Mouse (Mus musculus): ENCODE results near the gene Ptprm. TPM values are rescaled to one million over a fixed set of nuclear protein-coding genes. Genes with fewer than 3 reads are reported as not detected.

Gene Ptprm
- polyA plus RNA-seq, 1 experiment from 2014 or later = 1.4 TPM

GRCm38 (mm10) chr17:66692941-66693675, 661.1 kb downstream of the Ptprm start:
- Histone ChIP-seq H3K4me2 (ENCODE audit: low read depth, low read length) (no peak overlapping the region), H3K4me1 (ENCODE audit: insufficient read depth) (no peaks in the 10 kb centered on the region), H3K36me3 (replicated peaks; ENCODE audit: insufficient read depth, low read length) (no peaks in the 10 kb centered on the region), H3K9ac (replicated peaks) (no peak overlapping the region), H3K27me3 (ENCODE audit: insufficient read depth, low read length) (no peaks in the 10 kb centered on the region), H3K27ac (ENCODE audit: low read depth) (no peak overlapping the region), H3K4me3 (ENCODE audit: low read depth, low read length) (no peak overlapping the region), H3K9me3 (ENCODE audit: low read length) (no peaks in the 10 kb centered on the region)
- no peak for DNase-seq
- TF ChIP-seq EP300 (IDR thresholded peaks at IDR 0.05; ENCODE audit: low read depth) (no peak), CTCF (IDR thresholded peaks at IDR 0.05; ENCODE audit: low read depth) (no peak)
- 88% methylated on average over 16 of the region's 16 CpGs for WGBS (ENCODE audit: insufficient replicate concordance)
- ATAC-seq = no peak

GRCm38 (mm10) chr17:66688179-66688578, 666.1 kb downstream of the Ptprm start:
- H3K9ac ChIP-seq (replicated peaks) = no peak overlapping the region
- TF ChIP-seq CTCF (IDR thresholded peaks at IDR 0.05; ENCODE audit: low read depth) = no peak
- TF ChIP-seq EP300 (IDR thresholded peaks at IDR 0.05; ENCODE audit: low read depth) = no peak
- H3K4me3 ChIP-seq (ENCODE audit: low read depth, low read length) = no peak overlapping the region
- 74% methylated on average over 9 of the region's 9 CpGs for WGBS (ENCODE audit: insufficient replicate concordance)
- no peaks in the 10 kb centered on the region for H3K4me1 ChIP-seq (ENCODE audit: insufficient read depth)
- no peak overlapping the region for H3K4me2 ChIP-seq (ENCODE audit: low read depth, low read length)
- H3K27me3 ChIP-seq (ENCODE audit: insufficient read depth, low read length) = no peaks in the 10 kb centered on the region
- DNase-seq (no peak), ATAC-seq (no peak)
- no peaks in the 10 kb centered on the region for H3K9me3 ChIP-seq (ENCODE audit: low read length)
- H3K27ac ChIP-seq (ENCODE audit: low read depth) = no peak overlapping the region
- no peaks in the 10 kb centered on the region for H3K36me3 ChIP-seq (replicated peaks; ENCODE audit: insufficient read depth, low read length)

- DNase-seq (no peak), ATAC-seq (no peak)
- Histone ChIP-seq H3K36me3 (replicated peaks; ENCODE audit: insufficient read depth, low read length) (no peaks in the 10 kb centered on the region), H3K27ac (ENCODE audit: low read depth) (no peak overlapping the region), H3K9me3 (ENCODE audit: low read length) (no peaks in the 10 kb centered on the region), H3K4me1 (ENCODE audit: insufficient read depth) (no peaks in the 10 kb centered on the region), H3K4me3 (ENCODE audit: low read depth, low read length) (no peak overlapping the region), H3K27me3 (ENCODE audit: insufficient read depth, low read length) (no peaks in the 10 kb centered on the region), H3K4me2 (ENCODE audit: low read depth, low read length) (no peak overlapping the region), H3K9ac (replicated peaks) (no peak overlapping the region)
- TF ChIP-seq EP300 (IDR thresholded peaks at IDR 0.05; ENCODE audit: low read depth) (no peak), CTCF (IDR thresholded peaks at IDR 0.05; ENCODE audit: low read depth) (no peak)
- 66% methylated on average over 4 of the region's 4 CpGs for WGBS (ENCODE audit: insufficient replicate concordance)
These were observed 666.7 kb downstream of the Ptprm start for GRCm38 (mm10) chr17:66687543-66687942.

GRCm38 (mm10) chr17:66686701-66687489, 667.4 kb downstream of the Ptprm start:
- Histone ChIP-seq H3K4me1 (ENCODE audit: insufficient read depth) (no peaks in the 10 kb centered on the region), H3K4me3 (ENCODE audit: low read depth, low read length) (no peak overlapping the region), H3K36me3 (replicated peaks; ENCODE audit: insufficient read depth, low read length) (no peaks in the 10 kb centered on the region), H3K27ac (ENCODE audit: low read depth) (no peak overlapping the region), H3K9ac (replicated peaks) (no peak overlapping the region), H3K4me2 (ENCODE audit: low read depth, low read length) (no peak overlapping the region), H3K27me3 (ENCODE audit: insufficient read depth, low read length) (no peaks in the 10 kb centered on the region), H3K9me3 (ENCODE audit: low read length) (no peaks in the 10 kb centered on the region)
- TF ChIP-seq CTCF (IDR thresholded peaks at IDR 0.05; ENCODE audit: low read depth) (no peak), EP300 (IDR thresholded peaks at IDR 0.05; ENCODE audit: low read depth) (no peak)
- 84% methylated on average over 25 of the region's 25 CpGs for WGBS (ENCODE audit: insufficient replicate concordance)
- DNase-seq (no peak), ATAC-seq (no peak)

GRCm38 (mm10) chr17:66683411-66683810, 670.8 kb downstream of the Ptprm start:
- 74% methylated on average over 8 of the region's 8 CpGs for WGBS (ENCODE audit: insufficient replicate concordance)
- no peak for ATAC-seq
- no peaks in the 10 kb centered on the region for H3K27me3 ChIP-seq (ENCODE audit: insufficient read depth, low read length)

GRCm38 (mm10) chr17:66680662-66681061, 673.6 kb downstream of the Ptprm start:
- ATAC-seq (no peak), DNase-seq (peak; percentile 63)
- Histone ChIP-seq H3K27ac (ENCODE audit: low read depth) (no peak overlapping the region), H3K9me3 (ENCODE audit: low read length) (no peaks in the 10 kb centered on the region), H3K4me2 (ENCODE audit: low read depth, low read length) (no peak overlapping the region), H3K4me3 (ENCODE audit: low read depth, low read length) (no peak overlapping the region), H3K27me3 (ENCODE audit: insufficient read depth, low read length) (no peaks in the 10 kb centered on the region), H3K36me3 (replicated peaks; ENCODE audit: insufficient read depth, low read length) (no peaks in the 10 kb centered on the region), H3K4me1 (ENCODE audit: insufficient read depth) (no peaks in the 10 kb centered on the region), H3K9ac (replicated peaks) (no peak overlapping the region)
- WGBS (ENCODE audit: insufficient replicate concordance) = 32% methylated on average over 4 of the region's 4 CpGs
- TF ChIP-seq EP300 (IDR thresholded peaks at IDR 0.05; ENCODE audit: low read depth) (no peak), CTCF (IDR thresholded peaks at IDR 0.05; ENCODE audit: low read depth) (peak; percentile 88)

More at GRCm38 (mm10) chr17:66683411-66683810, 670.8 kb downstream of the Ptprm start:
- DNase-seq = no peak
- no peak overlapping the region for H3K9ac ChIP-seq (replicated peaks)
- no peaks in the 10 kb centered on the region for H3K4me1 ChIP-seq (ENCODE audit: insufficient read depth)
- H3K36me3 ChIP-seq (replicated peaks; ENCODE audit: insufficient read depth, low read length) = no peaks in the 10 kb centered on the region
- no peak overlapping the region for H3K27ac ChIP-seq (ENCODE audit: low read depth)
- H3K4me3 ChIP-seq (ENCODE audit: low read depth, low read length) = no peak overlapping the region
- H3K9me3 ChIP-seq (ENCODE audit: low read length) = no peaks in the 10 kb centered on the region
- no peak overlapping the region for H3K4me2 ChIP-seq (ENCODE audit: low read depth, low read length)
- TF ChIP-seq CTCF (IDR thresholded peaks at IDR 0.05; ENCODE audit: low read depth) (no peak), EP300 (IDR thresholded peaks at IDR 0.05; ENCODE audit: low read depth) (no peak)
